Mouse (Mus musculus): ENCODE measurements around the gene Ankrd66.
"Not testable (repeated sequence)": the region's sequence is repeated elsewhere in the genome, so short reads cannot be mapped to it uniquely, and the experiment has no call there.

Gene Ankrd66

DNA sequence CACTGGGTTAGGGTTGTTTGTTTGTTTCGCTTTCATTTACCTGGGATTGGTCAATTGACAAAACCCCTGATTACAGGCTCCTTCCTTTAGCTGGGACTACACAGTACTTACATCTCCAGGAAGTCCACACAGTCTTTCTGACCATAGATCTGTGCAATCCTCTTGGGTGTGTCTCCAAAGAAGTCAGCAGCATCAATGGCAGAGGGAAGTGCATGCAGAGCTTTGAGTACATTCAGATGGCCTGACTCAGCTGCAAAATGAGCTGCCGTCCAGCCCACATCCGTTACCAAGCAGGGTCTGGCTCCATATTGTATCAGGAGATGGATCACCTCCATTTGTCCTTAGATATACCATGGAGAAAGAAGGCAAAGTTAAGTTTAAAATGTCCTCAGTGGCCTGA, 4.7 kb downstream of the Ankrd66 start:
- DNase-seq (ENCODE audit: low read depth, low spot score) = no peak

DNA sequence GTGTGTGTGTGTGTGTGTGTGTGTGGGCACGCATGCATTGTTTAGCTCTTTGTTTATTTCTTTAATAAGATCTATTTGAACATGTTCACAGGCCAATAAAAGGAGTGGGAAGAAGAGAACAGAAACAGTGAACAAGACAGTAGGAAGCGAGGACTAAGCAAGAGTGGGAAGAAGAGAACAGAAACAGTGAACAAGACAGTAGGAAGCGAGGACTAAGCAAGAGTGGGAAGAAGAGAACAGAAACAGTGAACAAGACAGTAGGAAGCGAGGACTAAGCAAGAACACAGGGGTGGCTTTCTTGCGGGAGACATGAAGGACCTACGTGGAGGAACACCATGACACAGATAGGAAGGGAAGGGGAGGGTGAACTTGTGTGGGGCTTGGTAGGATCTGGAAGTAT, 6.6 kb downstream of the Ankrd66 start:
- DNase-seq (ENCODE audit: low read depth, low spot score) = not testable (repeated sequence)

DNA sequence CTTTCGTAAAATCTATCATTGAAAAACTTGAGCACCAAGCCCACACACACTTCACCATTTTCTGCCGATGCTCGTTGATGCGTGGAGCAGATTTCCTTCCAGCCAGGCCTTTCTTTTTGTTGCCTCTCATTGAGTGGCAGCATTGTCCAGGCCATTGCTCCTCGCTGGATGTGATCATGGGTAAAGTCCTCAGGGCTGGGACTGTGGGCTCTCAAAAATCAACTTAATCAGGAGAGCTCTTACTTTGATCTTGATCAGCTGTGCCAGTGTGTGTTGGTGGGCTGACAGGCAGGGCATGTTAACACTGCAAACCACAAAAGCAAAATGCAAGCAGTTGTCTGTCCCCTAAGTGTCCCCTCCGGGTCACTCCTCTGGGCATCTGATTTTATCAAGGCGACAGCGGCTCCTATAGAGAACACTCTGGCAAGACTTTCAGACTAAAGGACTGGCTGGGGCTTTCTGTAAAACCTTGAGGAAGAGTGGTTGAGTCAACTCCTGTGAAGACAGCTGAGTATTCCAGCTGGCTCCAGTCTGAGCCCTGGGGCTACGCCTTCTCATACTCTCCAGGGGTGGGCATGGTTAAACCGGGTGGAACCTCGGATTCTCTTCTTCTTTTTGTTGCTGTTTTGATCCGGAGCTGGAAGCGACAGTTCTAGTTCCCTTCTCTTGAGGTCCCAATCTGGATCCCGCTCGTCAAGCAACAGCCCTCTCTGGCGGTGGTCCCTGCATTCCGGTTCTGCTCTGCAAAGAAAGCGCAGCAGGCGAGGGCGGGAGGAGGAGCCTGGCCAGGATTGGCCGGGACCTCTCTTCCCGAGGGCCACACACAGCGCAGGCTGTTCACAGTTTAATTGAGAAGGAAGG, 8.8 kb downstream of the Ankrd66 start:
- DNase-seq (ENCODE audit: low read depth, low spot score) = no peak

DNA sequence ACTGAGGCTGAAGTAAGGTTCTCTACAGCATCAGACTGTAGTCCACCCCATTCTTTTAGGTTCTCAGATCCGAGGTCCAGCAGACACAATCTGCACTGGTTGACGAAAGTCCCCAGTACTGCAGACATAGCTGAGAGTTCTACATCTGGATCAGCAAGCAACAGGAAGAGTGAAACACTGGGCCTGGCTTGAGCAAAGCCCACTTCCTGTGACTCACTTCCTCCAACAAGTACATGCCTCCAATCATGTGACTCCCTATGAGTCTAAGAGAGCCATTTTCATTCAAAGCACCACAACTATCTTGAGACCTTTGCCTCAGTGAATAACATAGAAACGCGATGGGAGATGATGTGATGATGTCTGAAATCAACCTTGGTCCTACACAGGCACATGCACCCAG, 12.2 kb downstream of the Ankrd66 start:
- no peak for DNase-seq (ENCODE audit: low read depth, low spot score)

DNA sequence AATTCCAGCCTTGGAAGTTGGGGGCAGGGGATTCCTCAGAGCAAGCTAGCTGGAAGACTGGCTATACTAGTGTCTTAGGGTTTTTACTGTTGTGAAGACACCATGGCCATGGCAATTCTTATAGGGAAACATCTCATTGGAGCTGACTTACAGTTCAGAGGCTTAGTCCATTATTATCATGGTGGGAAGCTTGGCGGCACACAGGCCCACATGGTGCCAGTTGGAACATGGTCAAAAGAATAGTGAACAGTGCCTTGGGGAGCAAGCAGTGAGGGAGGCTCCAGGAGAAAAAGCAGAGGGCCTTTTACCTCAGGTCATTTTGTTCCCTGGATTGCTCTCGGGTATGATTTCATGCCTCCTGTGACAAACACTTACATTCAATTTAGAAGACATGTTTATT, 12.9 kb downstream of the Ankrd66 start:
- no peak for DNase-seq (ENCODE audit: low read depth, low spot score)

DNA sequence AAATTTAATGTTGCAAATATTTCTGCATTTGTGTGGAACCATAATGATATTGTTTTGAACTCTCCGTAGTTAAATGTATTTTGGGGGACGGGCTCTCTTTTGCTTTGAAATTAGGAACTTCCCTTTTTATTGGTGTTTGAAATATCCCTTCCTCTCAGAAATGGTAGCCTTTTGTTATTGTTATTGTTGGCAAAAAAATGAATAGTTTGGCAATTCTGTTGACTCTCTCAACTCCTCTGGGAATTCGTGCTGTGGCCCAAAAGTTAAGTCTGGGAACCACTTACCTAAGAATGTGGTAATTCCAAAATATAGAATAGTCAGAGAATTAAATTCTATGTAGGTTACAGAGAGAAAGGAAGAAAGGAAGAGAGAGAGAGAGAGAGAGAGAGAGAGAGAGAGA, 23.3 kb downstream of the Ankrd66 start:
- DNase-seq (ENCODE audit: low read depth, low spot score) = no peak

DNA sequence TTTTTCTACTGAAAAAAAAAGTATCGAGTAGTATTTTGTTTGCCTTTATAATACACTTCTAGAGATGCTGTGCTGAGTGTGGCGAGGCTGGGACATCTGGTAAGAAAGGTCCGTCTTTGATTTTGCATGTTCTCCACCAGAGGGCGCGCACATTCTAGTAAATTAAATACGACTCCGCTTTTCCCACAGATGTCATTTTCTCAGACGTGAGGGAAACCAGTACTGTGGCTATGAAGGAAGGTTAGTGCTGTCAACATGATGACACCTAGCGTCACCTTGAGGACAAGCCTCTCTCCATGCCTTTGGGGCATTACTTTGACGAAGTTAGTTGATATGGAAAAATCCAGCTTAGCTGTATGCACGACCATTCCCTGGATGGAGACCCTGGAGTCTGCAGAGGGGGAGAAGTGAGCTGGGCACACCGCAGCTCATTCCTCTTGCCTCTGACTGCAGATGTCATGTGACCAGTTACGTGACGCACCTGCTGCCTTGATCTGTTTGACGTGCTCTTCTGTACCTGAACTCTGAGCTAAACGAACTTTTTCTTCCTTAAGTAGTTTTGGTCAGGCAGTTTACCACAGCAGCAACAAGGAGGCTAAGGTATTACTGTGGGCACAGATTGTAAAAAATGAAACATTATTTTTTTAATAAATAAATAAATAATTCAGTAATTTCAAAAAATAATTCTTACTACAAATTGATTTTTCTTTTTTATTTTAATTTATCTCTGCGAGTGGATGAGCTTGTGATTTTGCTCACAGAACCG, 24.6 kb downstream of the Ankrd66 start:
- peak; percentile 44 for DNase-seq (ENCODE audit: low read depth, low spot score)

DNA sequence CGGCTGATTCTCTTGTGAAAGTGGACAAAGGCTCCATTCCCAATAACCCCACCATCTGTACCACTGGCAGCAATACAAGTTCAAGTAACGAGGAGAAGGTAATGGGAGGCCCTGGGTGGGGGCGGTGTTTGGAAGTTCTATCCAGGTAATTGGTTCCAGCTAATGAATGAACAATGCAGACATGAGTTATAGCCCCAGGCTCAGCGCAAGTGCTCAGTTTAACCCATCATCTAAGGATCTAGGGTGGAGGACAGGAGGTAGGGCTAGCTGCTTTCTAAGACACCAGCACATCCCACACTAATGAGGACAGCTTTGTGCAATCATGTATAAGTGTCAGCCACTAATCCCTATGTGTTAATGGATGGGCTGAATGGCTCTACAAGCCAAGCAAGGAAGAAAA, 32.7 kb downstream of the Ankrd66 start:
- no peak for DNase-seq (ENCODE audit: low read depth, low spot score)

DNA sequence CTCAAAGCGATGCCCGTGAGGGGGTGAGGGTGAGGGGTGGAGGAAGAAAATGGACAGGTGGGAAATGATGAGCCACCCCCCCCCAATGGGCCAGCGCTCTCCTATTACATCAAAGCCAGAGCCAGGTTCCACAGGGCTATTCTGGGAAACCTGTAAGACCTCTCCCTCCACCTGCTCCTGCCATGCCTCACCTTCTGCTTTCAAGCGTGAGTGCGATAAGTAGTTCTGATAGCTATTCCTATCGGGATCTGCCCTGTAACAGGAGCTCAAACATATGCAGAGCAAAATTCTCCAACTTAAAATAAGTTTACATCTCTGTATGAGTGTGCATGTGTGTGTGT, 38.9 kb downstream of the Ankrd66 start:
- DNase-seq (ENCODE audit: low read depth, low spot score) = no peak

DNA sequence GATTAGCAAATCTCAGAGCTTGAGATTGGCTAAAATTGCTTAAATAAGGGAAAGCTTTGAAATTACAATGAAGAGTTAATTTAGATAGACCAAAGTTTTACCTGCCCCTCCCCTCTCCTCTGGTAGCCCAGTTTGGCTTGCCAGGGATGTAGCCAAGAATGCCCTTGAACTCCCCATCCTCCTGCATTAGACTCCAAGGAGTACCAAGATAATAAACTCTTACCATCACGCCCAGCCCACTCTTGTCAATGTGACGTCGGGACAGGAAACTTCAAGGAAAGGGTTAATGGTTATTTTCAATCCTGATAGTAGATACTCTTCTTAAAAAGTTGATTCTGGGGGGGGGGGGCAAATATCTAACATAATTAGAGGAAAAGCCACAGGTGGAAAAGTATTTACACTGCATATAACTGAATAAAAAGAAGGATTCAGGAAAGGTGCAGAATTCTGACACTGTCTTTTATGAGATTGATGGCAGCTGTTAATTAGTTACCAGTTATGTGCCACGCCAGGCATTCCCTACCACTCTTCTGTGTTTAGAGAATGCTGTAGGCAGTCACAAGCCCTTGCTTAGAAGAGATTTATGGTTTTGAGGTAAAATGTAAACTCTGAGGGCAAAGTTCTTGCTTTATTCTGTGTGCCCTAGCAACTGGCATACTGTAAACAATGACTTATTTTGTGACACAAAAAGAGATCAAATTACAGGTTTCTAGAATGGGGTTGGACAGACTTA, 39.4 kb downstream of the Ankrd66 start:
- no peak for DNase-seq (ENCODE audit: low read depth, low spot score)

DNA sequence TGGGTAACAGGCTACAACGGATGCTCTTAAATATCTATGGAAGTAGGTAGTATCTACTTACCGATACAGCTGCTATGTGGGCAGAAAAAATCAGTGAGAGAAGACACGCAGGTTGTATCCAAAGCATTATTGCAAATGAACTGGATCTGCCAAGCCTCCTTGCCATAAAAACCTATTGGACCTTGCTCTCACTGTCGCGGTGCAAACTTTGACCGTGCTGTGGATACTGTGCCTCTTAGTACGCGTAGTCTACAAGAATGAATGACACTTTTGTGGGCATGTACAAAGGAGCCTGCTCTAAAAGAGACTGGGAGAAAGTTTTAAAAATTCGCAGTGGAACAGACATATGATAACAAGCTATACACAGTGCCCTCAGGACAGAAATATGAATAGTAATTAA, 40.8 kb downstream of the Ankrd66 start, which contains the start of gene Mep1a:
Gene Mep1a (minus strand): TSS at position 221 of the 400 bp plus-strand sequence.
- no peak for DNase-seq (ENCODE audit: low read depth, low spot score)

DNA sequence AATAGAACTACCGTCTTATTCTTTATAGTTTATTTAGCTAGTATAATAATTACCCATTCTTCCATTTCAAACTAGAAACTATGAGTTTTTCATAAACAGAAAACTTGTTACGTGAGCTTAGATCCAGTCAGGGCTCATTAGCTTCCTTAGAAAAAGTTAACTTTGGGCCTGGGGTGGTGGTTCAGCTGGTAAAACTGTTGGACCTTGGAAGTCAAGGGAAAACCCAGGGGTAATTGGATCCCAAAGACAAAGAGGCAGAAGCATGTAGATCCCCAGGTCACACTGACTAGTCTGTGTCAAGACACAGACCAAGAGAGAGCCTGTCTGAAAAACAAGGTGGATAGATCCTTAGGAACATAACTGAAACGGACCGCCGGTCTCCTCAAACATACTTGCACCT, 41.8 kb downstream of the Ankrd66 start:
- no peak for DNase-seq (ENCODE audit: low read depth, low spot score)

DNA sequence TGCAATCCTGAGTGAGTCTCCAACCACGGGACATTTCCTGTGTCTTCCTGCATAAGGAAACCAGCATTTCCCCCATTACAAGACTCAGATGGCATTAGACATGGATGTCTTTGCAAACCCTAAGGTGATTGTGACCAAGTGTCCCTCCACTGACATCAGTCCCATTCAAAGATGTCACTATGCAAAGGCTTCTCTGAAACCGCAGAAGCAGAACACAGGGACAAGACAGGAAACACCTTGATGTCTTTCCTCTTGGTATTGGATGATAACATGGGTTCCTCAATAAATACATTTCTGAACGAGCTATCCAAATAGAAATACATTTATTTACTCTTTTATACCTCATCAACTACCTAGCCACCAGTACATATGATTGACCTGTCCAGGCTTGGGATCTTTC, 42.2 kb downstream of the Ankrd66 start:
- no peak for DNase-seq (ENCODE audit: low read depth, low spot score)

DNA sequence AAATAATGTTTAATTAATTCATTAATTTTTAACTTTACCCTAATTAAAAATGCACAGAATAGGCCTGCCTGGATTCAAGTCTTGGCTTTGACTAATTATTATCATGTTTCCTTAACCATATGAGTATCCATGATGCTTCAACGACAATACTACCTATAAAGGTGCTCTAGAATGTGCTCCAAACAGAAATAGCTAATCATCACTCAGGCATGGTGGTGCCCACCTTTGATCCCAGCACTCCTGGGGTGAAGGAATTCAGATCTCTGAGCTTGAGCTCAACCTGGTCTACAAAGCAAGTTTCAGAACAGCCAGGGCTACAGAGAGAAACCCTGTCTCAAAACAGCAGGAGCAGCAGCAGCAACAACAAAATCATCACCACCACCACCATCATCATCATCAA, 42.9 kb downstream of the Ankrd66 start:
- no peak for DNase-seq (ENCODE audit: low read depth, low spot score)

DNA sequence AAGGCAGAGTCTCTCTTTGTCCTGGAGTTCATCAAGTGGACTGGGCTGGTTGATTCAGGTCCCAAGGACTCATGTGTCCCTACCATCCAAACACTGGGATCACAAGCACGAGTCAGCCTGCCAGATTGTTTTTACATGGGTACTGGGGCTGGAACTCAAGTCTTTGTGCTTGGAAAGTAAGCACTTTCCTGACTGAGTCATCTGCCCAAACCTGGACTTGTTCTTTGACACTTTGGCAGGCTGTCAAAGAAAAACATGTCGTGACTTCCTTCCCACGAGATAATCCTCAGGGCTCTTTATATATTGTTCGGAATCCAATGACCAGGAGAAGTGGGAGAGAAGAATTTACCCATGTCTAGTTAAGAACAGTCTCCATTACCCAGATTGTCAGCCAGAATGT, 45.9 kb downstream of the Ankrd66 start:
- DNase-seq (ENCODE audit: low read depth, low spot score) = no peak

DNA sequence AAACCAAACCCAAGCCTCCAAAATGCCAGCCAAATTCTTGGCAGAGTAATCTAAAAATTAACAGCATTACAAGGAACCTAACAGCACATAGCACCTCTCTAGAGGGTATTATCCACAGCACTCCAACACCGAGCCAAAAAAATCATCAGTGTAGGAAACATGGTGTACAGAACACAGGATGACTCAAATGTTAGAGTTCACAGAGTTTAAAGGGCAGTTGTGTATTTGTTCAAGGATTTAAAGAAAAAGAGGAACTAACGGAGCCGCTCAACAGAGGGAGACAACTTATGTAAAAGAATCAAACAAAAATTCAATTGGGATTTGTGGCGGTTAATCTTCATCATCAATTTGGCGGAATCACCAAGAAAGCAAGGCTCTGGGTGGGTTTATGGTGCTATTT, 47.9 kb downstream of the Ankrd66 start:
- no peak for DNase-seq (ENCODE audit: low read depth, low spot score)

DNA sequence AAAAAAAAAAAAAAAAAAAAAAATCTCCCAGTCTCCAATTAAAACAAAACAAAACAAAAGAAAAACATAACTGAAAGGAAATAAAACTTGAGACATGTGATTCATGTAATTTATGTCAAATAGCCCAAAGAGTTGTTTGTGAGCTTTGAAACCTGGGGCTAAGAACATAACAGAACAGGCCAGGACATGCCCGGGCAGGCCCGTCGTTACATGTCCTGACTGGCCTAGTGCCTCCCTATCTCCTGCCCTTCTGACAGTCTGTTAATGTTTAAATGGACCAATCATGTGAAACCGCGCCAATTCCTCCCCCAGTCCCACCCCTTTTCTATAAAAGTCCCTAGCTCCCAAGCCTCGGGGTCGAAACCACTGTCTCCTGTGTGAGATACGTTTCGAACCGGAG, 53.1 kb downstream of the Ankrd66 start:
- not testable (repeated sequence) for DNase-seq (ENCODE audit: low read depth, low spot score)

DNA sequence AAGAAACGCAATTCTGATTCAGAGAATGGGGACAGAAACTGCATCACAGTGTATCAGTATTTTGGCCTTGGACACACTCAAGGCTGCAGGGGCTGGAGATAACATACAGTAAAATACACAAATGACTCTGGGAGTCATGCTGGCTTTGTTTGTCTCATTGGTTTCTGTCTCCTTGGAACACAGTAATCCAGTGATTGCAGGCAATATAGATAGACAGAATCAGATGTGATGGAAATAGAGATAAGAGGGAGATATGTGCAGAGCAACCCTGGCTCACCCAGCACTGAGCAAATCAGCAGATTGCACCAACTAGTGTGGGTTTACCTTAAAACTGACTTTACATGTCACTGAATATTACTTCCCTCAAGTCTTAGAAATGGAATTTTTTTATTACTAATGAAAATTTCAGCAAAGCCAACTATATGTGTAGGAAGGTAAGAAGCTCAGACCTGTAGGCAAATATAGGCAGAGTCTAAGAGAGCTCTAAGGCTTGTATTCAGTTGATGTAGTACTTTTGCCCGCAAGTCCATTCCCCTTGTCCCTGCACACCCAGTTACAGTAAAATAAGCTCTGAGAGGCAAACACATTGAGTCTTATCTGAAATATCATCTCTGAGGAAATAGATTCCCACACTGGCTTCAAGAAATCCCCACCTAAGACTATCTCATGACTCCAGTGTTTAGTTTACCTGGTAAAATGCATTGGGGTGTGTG, 54.8 kb downstream of the Ankrd66 start:
- DNase-seq (ENCODE audit: low read depth, low spot score) = no peak

DNA sequence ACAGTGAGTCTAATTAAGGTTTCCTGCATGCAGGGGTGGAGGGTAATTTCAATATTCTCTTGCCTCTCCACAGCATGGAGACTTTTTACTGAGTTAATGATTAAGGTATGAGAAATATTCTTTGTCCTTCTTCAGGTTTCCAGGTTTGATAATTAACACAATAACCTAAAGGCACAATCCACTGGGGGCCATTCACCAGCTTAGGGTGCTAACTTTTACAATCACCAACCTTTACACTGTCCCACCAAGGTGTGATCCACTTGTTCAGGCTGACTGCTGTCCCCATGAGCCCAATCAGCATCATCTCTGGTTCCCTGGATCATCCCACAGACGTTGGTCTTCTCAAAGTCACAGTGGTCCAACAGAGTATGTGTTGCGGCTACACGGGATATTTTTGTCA, 57.5 kb downstream of the Ankrd66 start:
- DNase-seq (ENCODE audit: low read depth, low spot score) = no peak
